Mouse (Mus musculus): Measurements from ENCODE around the gene Ank3. TPM values are rescaled to one million over a fixed set of nuclear protein-coding genes. Genes with fewer than 3 reads are reported as not detected.
A peak's percentile ranks its signal among the peaks of the same experiment; 100 is the strongest.

Ank3 gene
- polyA plus RNA-seq, 1 experiment from 2014 or later, result 10.5 TPM

- peak; percentile 55 for DNase-seq (ENCODE audit: low spot score)
Observed at GRCm38 (mm10) chr10:69654866-69655633, 256.5 kb downstream of the Ank3 start.

- peak; percentile 60 for DNase-seq (ENCODE audit: low spot score)
Observed at GRCm38 (mm10) chr10:69656321-69656720, 257.7 kb downstream of the Ank3 start.

GRCm38 (mm10) chr10:69659818-69660217, 261.2 kb downstream of the Ank3 start:
- DNase-seq (ENCODE audit: low spot score), result no peak

- peak; percentile 40 for DNase-seq (ENCODE audit: low spot score)
Observed at GRCm38 (mm10) chr10:69662338-69662737, 263.8 kb downstream of the Ank3 start.

- DNase-seq (ENCODE audit: low spot score), result no peak
Observed at GRCm38 (mm10) chr10:69667482-69667881, 268.9 kb downstream of the Ank3 start.

- DNase-seq (ENCODE audit: low spot score), result no peak
Observed at GRCm38 (mm10) chr10:69670496-69670895, 271.9 kb downstream of the Ank3 start.

- DNase-seq (ENCODE audit: low spot score), result no peak
Observed at GRCm38 (mm10) chr10:69670959-69671358, 272.4 kb downstream of the Ank3 start.

- DNase-seq (ENCODE audit: low spot score), result no peak
Observed at GRCm38 (mm10) chr10:69671505-69671904, 272.9 kb downstream of the Ank3 start.

GRCm38 (mm10) chr10:69672545-69672944, 274.0 kb downstream of the Ank3 start:
- no peak for DNase-seq (ENCODE audit: low spot score)

- DNase-seq (ENCODE audit: low spot score), result no peak
Observed at GRCm38 (mm10) chr10:69678230-69678629, 279.7 kb downstream of the Ank3 start.

GRCm38 (mm10) chr10:69686336-69686735, 287.8 kb downstream of the Ank3 start:
- DNase-seq (ENCODE audit: low spot score), result no peak

GRCm38 (mm10) chr10:69689096-69689495, 290.5 kb downstream of the Ank3 start:
- DNase-seq (ENCODE audit: low spot score), result no peak

GRCm38 (mm10) chr10:69690131-69690960, 291.8 kb downstream of the Ank3 start:
- DNase-seq (ENCODE audit: low spot score), result no peak

GRCm38 (mm10) chr10:69690961-69691451, 292.4 kb downstream of the Ank3 start:
- no peak for DNase-seq (ENCODE audit: low spot score)

GRCm38 (mm10) chr10:69696019-69696418, 297.4 kb downstream of the Ank3 start:
- DNase-seq (ENCODE audit: low spot score), result no peak

GRCm38 (mm10) chr10:69698699-69699098, 300.1 kb downstream of the Ank3 start:
- no peak for DNase-seq (ENCODE audit: low spot score)

- DNase-seq (ENCODE audit: low spot score), result no peak
Observed at GRCm38 (mm10) chr10:69701226-69701625, 302.7 kb downstream of the Ank3 start.

GRCm38 (mm10) chr10:69705806-69706768, 307.5 kb downstream of the Ank3 start:
- no peak for DNase-seq (ENCODE audit: low spot score)

- no peak for DNase-seq (ENCODE audit: low spot score)
Observed at GRCm38 (mm10) chr10:69706851-69707788, 308.5 kb downstream of the Ank3 start.

Data from thymus, postnatal 0 days (tissue).